In genomic region chr5:65454771-65455170, GRCm38 (mm10) we compare ENCODE assay signal across 19 mouse cellular contexts. TPM values are rescaled to one million over a fixed set of nuclear protein-coding genes. Genes with fewer than 3 reads are reported as not detected.
A peak's percentile ranks its signal among the peaks of the same experiment; 100 is the strongest.
DNase-seq lines count a peak whose midpoint lies in the region; ATAC-seq and TF ChIP-seq lines count a peak whose summit lies in the region.
"Had no signal": no experiment of that assay in that cellular context is flagged by ENCODE, and none has a peak within 500 bp of the region (broad histone marks: within the 10 kb centered on the region; RNA-seq: fewer than 3 reads in every experiment).

No protein-coding gene starts in this region.

- peak overlapping the region; percentile 69 for H3K27ac ChIP-seq in heart, adult 2 months
- H3K27ac ChIP-seq in limb, embryonic 10.5 days, result no peak overlapping the region
- H3K27ac ChIP-seq: embryonic facial prominence, embryonic 12.5 days had no signal

- intact Hi-C loops in heart, adult 2 months (cut with DNase I), result loop anchor here (5.0 kb wide), 1 partner anchor 38 kb away; the partner anchor contains the start of gene Gm43552
- intact Hi-C loops in heart, postnatal 25 days (cut with DNase I), result no loop called here

- no peaks in the 10 kb centered on the region for H3K9me3 ChIP-seq in limb, embryonic 10.5 days (replicated peaks)
- H3K9me3 ChIP-seq: embryonic facial prominence, embryonic 12.5 days had no signal

- no peaks in the 10 kb centered on the region for H3K27me3 ChIP-seq in Patski
- H3K27me3 ChIP-seq in heart, adult 2 months (ENCODE audit: control insufficient read depth, insufficient read depth, low read length), result no peaks in the 10 kb centered on the region
- no peaks in the 10 kb centered on the region for H3K27me3 ChIP-seq in limb, embryonic 10.5 days (ENCODE audit: low read depth, poor library complexity, severe bottlenecking)
- H3K27me3 ChIP-seq: embryonic facial prominence, embryonic 12.5 days had no signal

- no peak overlapping the region for H3K4me3 ChIP-seq in heart, adult 2 months
- no peak overlapping the region for H3K4me3 ChIP-seq in limb, embryonic 10.5 days
- H3K4me3 ChIP-seq: embryonic facial prominence, embryonic 12.5 days had no signal

- H3K79me2 ChIP-seq in heart, adult 2 months (replicated peaks; ENCODE audit: control insufficient read depth, insufficient read depth, low read length), result no peaks in the 10 kb centered on the region

- TF ChIP-seq CTCF in Patski (IDR thresholded peaks at IDR 0.05), result no peak
- no peak for TF ChIP-seq CTCF in heart, adult 2 months (IDR thresholded peaks at IDR 0.05)

- peaks cover 20% of the 10 kb centered on the region for H3K4me1 ChIP-seq in heart, adult 2 months (ENCODE audit: control insufficient read depth, insufficient read depth, low read length)
- peaks cover 31% of the 10 kb centered on the region for H3K4me1 ChIP-seq in limb, embryonic 10.5 days

- DNase-seq in adrenal gland, postnatal 10 days, result peak; percentile 31
- DNase-seq in adrenal gland, postnatal 4 days (ENCODE audit: low spot score in 2 of 2), result no peak
- DNase-seq in Patski (ENCODE audit: low read depth, low spot score), result no peak
- peak; percentile 42 to 78 for DNase-seq in heart, adult 2 months
- peak; percentile 70 for DNase-seq in heart, postnatal 25 days (ENCODE audit: low spot score)
- no peak for DNase-seq in limb, embryonic 10.5 days (ENCODE audit: low spot score)
- DNase-seq: B cell, adult 2 months; cerebellum, postnatal 10 days; forebrain, postnatal 0 days; layer of hippocampus, postnatal 36 days had no signal

- 20% methylated on average over 5 of the region's 5 CpGs for WGBS in heart, adult 2 months
- WGBS in limb, embryonic 10.5 days, result 61% methylated on average over 5 of the region's 5 CpGs

- H3K9ac ChIP-seq in heart, adult 2 months (ENCODE audit: low read depth, low read length), result no peak overlapping the region
- H3K9ac ChIP-seq: embryonic facial prominence, embryonic 12.5 days; forebrain, postnatal 0 days had no signal

- POLR2A ChIA-PET in Patski (lab: Charles Lee), result interaction anchor here (0.6 kb wide), 1 partner anchor 55 kb away, joined by 4 read pairs; no protein-coding TSS in a partner anchor

- 0 out of 2 replicates have a peak, but pooled peaks have one; percentile 11 for TF ChIP-seq POLR2A in heart, adult 2 months (IDR thresholded peaks at IDR 0.05; ENCODE audit: insufficient read depth, low read depth, low read length)

- ATAC-seq in Patski, result peak; percentile 59
- no peak for ATAC-seq in granulocyte monocyte progenitor cell, adult 5-6 weeks (replicated peaks; ENCODE audit: poor library complexity, severe bottlenecking)
- no peak for ATAC-seq in megakaryocyte progenitor cell, adult 5-6 weeks (replicated peaks; ENCODE audit: poor library complexity)
- ATAC-seq: forebrain, postnatal 0 days had no signal

- peaks cover 5% of the 10 kb centered on the region; the same call in 1 of the 2 replicates for H3K36me3 ChIP-seq in heart, adult 2 months (ENCODE audit: control insufficient read depth, insufficient read depth, low read length)
- 0 out of 2 replicates have a peak, but pooled peaks cover 3% of the 10 kb centered on the region for H3K36me3 ChIP-seq in limb, embryonic 10.5 days

- in situ Hi-C loops in Patski (cut with MboI; ENCODE audit: low pct_unique_long_range_greater_than_20kb), result no loop called here

- TF ChIP-seq EP300 in heart, adult 2 months (IDR thresholded peaks at IDR 0.05; ENCODE audit: insufficient read depth, low read depth, low read length), result peak; percentile 56; the same call in 1 of the 2 replicates

- CTCF ChIA-PET in Patski (lab: Charles Lee), result interaction anchor here (0.9 to 1.3 kb wide), 2 partner anchors 12 to 18 kb away, joined by 3 read pairs; no protein-coding TSS in a partner anchor

RNA-seq across cellular contexts. Expression of gene Ugdh, which starts 19.0 kb away (rescaled TPM):
- total RNA-seq in adrenal gland, postnatal 10 days (2021), result 10 to 100 TPM; 46.9 to 47.9 TPM
- 10 to 100 TPM; 70.8 to 71.5 TPM for total RNA-seq in adrenal gland, postnatal 4 days (2021)
- 64.2 TPM for polyA plus RNA-seq in Patski (2021)
- 10 to 100 TPM; 13.6 to 18.0 TPM for total RNA-seq in heart, adult 2 months (2021)
- 6.1 and 12.7 TPM in 2 replicates for polyA plus RNA-seq in heart, adult 2 months (2012; rRNA removed)
- 10 to 100 TPM; 16.7 to 17.8 TPM for total RNA-seq in heart, postnatal 25 days (2021)
- 54.7 and 56.1 TPM in 2 replicates for total RNA-seq in granulocyte monocyte progenitor cell, adult 5-6 weeks (2014; fragmentation: Nextera tagmentation)
- total RNA-seq in granulocyte monocyte progenitor cell, adult 5-6 weeks (2017), result 76.1 and 83.4 TPM in 2 replicates
- polyA plus RNA-seq in limb, embryonic 10.5 days (2016; fragmentation: Nextera tagmentation; extraction: Ambion mirVana), result 75.3 and 87.4 TPM in 2 replicates
- 48.0 and 52.4 TPM in 2 replicates for total RNA-seq in megakaryocyte progenitor cell, adult 5-6 weeks (2015)
- 78.9 and 80.5 TPM in 2 replicates for total RNA-seq in megakaryocyte progenitor cell, adult 5-6 weeks (2017)

RNA-seq across cellular contexts. Expression of gene Gm43552, which starts 37.9 kb away (rescaled TPM):
- not detected for total RNA-seq in adrenal gland, postnatal 10 days (2021)
- not detected for total RNA-seq in adrenal gland, postnatal 4 days (2021)
- polyA plus RNA-seq in Patski (2021), result not detected
- not detected for total RNA-seq in heart, adult 2 months (2021)
- not detected in 2 replicates for polyA plus RNA-seq in heart, adult 2 months (2012; rRNA removed)
- total RNA-seq in heart, postnatal 25 days (2021), result not detected
- not detected in 2 replicates for total RNA-seq in granulocyte monocyte progenitor cell, adult 5-6 weeks (2014; fragmentation: Nextera tagmentation)
- total RNA-seq in granulocyte monocyte progenitor cell, adult 5-6 weeks (2017), result not detected in 2 replicates
- polyA plus RNA-seq in limb, embryonic 10.5 days (2016; fragmentation: Nextera tagmentation; extraction: Ambion mirVana), result not detected in 2 replicates
- not detected in 2 replicates for total RNA-seq in megakaryocyte progenitor cell, adult 5-6 weeks (2015)
- not detected in 2 replicates for total RNA-seq in megakaryocyte progenitor cell, adult 5-6 weeks (2017)
- total RNA-seq: forebrain, postnatal 0 days; megakaryocyte-erythroid progenitor cell, adult 5-6 weeks; MEL had no signal
- polyA plus RNA-seq: embryonic facial prominence, embryonic 12.5 days; forebrain, postnatal 0 days; hindbrain, embryonic 11.5 days; kidney, embryonic 16.5 days; liver, embryonic 11.5 days; stomach, embryonic 14.5 days had no signal

Comparison
In these comparisons a context has a peak if more than half of its experiments do, and no peak if none do; other contexts are left out.
1. DNase-seq: peak in adrenal gland, postnatal 10 days (single experiment), heart, adult 2 months (2 of 2) and heart, postnatal 25 days (single experiment); none in adrenal gland, postnatal 4 days (0 of 2), Patski (single experiment) and limb, embryonic 10.5 days (single experiment).